Mouse (Mus musculus): ENCODE measurements around the gene Cdk5r1. TPM values are rescaled to one million over a fixed set of nuclear protein-coding genes. Genes with fewer than 3 reads are reported as not detected.
"Not testable (repeated sequence)": the region's sequence is repeated elsewhere in the genome, so short reads cannot be mapped to it uniquely, and the experiment has no call there.

Gene Cdk5r1
- 1 to 10 TPM; 5.5 to 7.2 TPM for total RNA-seq (2021)
- long read RNA-seq, experiment 1, full-length matches to known transcripts, result 2 of 2 reads
- long read RNA-seq, experiment 1, partial matches to known transcripts, result 0 of 2 reads
- long read RNA-seq, experiment 1, other reads (novel, unspliced or antisense), result 0 of 2 reads
- long read RNA-seq, experiment 2, full-length matches to known transcripts, result 2 of 2 reads
- long read RNA-seq, experiment 2, partial matches to known transcripts, result 0 of 2 reads
- long read RNA-seq, experiment 2, other reads (novel, unspliced or antisense), result 0 of 2 reads

DNA sequence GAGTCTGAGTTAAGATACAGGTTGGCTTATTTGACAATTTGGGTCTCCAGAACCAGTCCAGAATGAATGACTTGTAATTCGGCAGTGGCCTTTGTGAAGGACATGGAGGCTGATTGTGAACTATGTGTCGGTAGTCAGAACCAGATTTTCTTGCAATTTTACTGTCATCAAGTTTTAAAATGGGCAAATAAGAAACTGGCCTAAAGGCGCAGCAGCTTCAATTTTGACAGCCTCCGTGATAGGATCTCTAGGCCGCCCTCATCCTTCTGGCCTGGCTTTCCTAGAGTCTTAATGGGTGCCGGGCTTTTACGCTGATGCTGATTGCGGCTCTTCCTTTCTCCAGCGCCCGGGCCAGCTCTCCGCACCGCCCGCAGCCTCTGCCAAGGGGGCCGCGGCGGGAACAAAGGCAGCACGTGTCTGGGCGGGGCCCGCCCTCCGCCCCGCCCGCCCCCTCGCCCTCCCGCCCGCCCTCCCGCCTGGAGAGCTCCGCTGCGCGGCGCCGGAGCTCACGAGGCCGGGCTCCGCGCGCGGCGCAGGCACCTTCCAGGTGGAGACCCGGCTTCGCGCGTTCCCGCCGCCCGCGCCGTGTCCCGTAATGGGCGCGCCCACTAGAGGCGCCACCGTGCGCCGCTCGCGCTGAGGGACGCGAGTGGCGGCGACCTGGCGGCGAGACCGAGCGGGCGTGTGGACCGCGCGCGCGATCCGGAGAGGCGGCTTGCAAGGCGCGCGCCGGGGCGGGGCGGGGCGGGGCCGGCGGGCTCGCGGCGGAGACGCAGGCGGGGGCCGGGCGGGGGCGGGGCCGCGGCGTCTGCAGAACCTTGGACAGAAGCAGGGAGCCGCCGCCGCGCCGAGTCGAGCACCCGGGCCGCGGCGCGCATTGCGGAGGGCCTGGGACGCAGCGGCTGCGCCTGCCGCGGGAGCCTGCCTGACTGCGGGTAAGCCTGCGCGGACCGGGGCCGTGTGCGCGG lies at the start of gene Cdk5r1:
Gene Cdk5r1, plus strand, starts transcription at position 802 of the 968 bp plus-strand sequence.
- DNase-seq, result peak; percentile 84

DNA sequence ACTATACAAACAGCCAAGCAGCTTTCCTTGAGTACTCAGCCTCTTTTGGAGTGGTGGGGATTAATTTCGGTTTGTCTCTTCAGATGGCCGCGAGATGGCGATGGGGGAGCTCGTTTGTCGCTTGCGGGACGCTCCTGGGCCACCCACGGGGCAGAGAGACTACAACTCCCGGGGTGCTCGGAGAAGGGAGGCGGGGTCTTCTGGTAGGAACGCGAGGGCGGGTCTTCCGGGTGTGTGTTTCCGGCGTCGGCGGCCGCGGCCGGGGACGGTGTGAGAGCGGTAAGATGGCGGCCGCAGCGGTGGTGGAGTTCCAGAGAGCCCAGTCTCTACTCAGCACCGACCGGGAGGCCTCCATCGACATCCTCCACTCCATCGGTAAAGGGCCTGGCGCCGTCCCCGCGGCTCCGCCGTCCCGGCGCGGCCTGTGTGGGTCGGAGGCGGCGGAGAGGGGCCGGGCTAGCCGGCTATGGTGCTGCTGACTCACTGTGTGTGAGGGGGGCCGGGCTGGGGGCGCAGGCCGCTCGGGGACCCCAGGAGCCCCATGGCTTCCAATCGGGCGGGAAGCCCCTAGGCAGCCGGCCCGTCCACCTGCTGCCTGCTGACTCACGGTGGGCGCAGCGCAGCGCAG lies 48.3 kb upstream of the Cdk5r1 start, which contains the start of gene Psmd11:
Gene Psmd11, plus strand, starts transcription at position 235 of the 628 bp plus-strand sequence.
- DNase-seq, result peak; percentile 93

DNA sequence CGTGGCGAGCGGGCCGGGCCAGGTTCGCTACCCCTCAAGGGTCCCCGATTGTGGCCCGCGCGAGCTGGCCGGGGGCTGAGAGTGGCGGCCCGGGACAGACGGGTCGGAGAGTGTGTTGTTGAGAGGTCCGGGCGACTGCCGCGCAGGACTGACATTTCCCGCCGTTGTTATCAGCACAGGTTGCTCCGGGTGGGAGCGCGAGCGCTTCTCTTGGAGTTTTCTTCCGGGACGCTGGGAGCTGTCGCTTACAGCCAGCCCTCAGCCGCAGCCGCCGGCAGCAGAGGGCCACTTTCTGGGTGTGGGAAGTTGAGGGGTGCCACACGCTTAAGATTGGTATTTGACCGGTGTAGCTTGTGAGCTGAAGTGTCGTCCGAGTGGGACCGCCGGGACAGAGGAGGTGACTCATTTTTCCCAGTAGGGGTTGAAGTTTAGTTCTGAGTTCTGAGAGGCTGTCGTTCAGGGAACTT lies 47.8 kb upstream of the Cdk5r1 start:
- no peak for DNase-seq

DNA sequence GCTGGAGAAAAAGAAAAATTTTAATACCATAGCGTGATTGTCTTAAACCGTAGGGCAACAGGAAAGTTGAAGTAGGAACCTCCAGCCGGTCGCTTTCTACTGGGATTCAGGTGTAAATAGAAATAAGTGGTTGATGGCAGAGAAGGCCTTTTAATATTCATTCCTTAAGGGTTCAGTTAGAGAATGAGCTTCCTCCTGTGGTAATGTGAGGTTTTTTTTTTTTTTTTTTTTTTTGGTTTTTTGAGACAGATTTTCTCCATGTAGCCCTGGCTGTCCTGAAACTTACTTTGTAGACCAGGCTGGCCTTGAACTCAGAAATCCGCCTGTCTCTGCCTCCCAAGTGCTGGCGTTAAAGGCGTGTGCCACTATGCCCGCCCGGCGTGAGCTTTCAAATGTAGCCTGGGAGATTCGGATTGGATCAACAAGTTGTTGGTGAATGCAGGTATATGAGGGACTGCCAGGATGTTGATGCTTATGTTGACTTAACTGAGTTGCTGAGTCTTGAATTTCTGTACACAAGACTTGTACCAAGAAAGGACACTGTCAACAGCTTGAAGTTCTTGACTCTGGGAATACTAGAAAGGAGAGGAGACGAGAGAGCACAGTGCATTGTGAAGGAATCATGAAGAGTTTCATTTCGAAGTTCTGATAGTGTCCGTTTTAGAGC lies 47.2 kb upstream of the Cdk5r1 start:
- DNase-seq, result no peak

DNA sequence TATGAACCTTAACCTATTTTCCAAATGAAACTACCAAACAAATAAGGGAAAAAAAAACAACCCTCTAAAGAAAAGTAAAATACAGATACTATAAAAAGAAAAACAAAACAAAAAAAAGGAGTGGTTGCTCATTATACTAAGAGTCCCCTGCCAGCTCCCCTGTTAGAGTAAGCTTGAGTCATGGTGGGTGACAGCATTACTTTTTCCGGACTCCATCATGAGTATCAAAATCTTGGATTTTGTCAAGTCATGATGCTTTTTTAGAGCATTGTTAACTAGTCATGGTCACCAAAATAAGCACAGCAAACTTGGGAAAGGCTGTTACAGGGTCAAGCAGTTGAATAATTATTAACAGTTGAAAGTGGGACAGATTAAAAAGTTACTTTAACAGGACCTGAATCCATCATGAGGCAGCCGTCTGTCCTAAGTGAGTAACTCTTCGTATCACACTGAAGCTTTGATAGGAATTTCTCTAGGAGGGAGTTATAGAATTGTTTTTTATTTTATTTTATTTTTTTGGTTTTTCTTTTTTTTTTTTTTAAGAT lies 46.4 kb upstream of the Cdk5r1 start:
- DNase-seq, result no peak

- DNase-seq, result no peak
Measured at GRCm38 (mm10) chr11:80446916-80447315, 29.9 kb upstream of the Cdk5r1 start.

- DNase-seq, result no peak
Measured at GRCm38 (mm10) chr11:80449859-80450258, 27.0 kb upstream of the Cdk5r1 start.

GRCm38 (mm10) chr11:80452242-80452641 lies 24.6 kb upstream of the Cdk5r1 start:
- no peak for DNase-seq

DNA sequence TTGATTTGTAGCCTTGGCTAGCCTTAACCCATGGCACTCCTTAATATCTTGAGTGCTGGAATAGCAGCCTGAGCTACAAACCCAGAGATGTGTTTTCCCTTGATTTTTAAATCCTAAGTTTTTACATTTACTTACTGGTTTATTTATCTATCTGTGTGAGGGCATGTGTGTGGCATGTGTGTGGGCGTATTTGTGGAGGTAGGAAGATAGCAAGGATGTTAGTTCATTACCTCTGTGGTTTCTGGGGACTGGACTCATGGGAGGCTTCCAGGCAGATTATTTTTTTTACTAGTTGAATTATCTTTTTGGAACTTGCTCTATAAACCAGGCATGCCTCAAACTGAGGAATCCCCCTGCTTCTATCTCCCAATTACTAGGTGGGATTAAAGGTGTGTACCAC lies 23.6 kb upstream of the Cdk5r1 start:
- DNase-seq, result no peak

- not testable (repeated sequence) for DNase-seq
Measured at GRCm38 (mm10) chr11:80463605-80464130, 13.2 kb upstream of the Cdk5r1 start.

- DNase-seq, result no peak
Measured at GRCm38 (mm10) chr11:80471836-80472605, 4.8 kb upstream of the Cdk5r1 start.

DNA sequence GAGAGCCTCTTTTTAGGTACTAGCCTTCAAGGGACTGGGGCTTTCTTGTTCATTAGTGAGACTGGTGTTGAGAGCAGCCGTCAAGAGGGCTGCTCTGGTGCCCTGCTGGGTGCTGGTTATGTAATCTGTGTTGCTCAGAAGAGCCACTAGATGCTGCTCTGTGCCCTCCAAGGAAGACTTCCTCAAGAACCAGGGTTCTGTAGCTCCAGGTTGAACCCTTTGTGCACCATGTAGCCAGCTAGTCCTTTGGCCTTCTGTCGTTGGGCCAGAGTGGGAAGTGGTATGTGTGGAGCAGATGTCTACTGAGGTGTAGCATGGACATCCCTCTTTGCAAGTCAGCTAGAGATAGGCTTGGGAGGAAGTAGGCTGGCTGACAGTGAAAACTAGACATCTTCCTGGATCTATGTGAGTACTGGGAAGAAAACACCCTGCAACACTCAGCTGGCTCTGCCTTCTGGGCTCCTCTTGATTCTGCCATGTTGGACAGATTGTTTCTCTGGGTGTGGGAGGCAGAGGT lies 2.6 kb upstream of the Cdk5r1 start:
- DNase-seq, result no peak

GRCm38 (mm10) chr11:80474846-80475245 lies 2.0 kb upstream of the Cdk5r1 start:
- no peak for DNase-seq

GRCm38 (mm10) chr11:80475544-80475943 lies 1.3 kb upstream of the Cdk5r1 start:
- DNase-seq, result no peak

DNA sequence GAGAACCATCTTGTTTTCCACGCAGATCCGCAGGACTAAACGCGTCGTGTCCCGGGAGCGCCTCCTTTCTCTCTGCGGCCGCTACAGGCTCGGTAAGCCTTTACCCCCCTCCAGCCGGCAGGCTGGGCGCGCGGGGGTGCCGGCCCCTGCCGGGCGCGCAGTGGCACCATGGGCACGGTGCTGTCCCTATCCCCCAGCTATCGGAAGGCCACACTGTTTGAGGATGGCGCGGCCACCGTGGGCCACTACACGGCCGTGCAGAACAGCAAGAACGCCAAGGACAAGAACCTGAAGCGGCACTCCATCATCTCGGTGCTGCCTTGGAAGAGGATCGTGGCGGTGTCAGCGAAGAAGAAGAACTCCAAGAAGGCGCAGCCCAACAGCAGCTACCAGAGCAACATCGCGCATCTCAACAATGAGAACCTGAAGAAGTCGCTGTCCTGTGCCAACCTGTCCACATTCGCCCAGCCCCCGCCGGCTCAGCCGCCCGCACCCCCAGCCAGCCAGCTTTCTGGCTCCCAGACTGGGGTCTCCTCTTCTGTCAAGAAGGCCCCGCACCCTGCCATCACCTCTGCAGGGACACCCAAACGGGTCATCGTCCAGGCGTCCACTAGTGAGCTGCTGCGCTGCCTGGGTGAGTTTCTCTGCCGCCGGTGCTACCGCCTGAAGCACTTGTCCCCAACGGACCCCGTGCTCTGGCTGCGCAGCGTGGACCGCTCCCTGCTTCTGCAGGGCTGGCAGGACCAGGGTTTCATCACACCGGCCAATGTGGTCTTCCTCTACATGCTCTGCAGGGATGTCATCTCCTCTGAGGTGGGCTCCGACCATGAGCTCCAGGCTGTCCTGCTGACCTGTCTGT lies 747 bp downstream of the Cdk5r1 start:
- DNase-seq, result no peak

DNA sequence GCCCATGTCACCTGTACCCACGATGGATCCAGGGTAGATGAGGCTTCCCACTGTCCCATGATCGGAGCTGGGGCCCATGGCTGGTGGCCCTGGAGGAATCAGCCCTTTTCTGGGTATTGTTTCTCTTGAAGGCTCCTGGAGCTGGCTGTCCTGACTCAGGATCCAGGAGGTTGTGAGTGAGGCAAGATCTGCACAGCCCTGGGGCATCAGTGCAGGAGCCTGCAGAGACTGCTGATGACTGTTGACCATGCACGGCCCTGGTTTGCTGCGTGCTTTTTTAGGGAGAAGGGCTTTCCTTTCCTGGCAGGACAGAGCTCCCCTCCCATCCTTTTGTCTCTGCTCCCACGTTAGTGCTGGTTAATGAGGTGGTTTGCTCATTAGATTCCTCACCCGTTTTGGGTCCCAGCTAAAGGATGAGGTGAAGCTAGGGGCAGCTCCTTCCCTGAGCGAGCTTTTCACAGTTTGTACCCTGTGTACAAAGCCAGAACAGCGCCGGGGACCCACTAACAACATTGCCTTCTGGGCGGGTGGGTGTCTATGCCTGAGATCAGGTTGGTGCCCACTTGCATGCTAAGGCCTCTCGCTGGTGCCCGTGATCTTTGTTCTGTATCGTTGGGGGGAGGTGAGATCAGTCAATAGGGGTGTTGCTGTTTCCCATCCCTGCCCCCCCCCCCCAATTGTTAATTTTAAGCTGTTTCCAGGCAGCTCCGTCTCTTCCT lies 2.0 kb downstream of the Cdk5r1 start:
- no peak for DNase-seq

DNA sequence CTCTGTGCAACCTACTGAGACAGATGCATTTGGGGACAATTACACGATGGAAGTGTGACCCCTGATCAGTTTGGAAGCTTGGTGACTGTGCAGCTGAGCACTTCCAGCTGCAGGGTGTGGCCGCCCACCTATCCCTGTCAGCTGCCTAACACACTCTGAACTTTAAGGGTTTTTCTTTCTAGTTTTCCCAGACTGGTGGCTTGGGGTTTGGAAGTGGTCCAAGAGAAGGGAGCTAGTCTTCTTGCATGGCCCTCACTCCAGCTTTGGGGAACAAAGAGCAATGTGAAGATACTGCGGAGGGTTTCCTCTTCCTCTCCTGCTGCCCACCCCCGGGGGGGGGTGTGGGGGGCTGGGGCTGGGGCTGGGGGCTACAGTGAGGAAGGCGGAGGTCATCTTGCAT lies 2.6 kb downstream of the Cdk5r1 start:
- no peak for DNase-seq

Data from gastrocnemius, postnatal 10 days (tissue).